Mouse (Mus musculus): Measurements from ENCODE around the gene Lbh.

The Lbh gene

GRCm38 (mm10) chr17:72967371-72968175 is 49.5 kb downstream of the Lbh start:
- no peak for DNase-seq (ENCODE audit: extremely low read depth, insufficient read length, low spot score)

GRCm38 (mm10) chr17:72968666-72969065 is 50.6 kb downstream of the Lbh start:
- DNase-seq (ENCODE audit: extremely low read depth, insufficient read length, low spot score): no peak

GRCm38 (mm10) chr17:72970631-72971161 is 52.6 kb downstream of the Lbh start:
- no peak for DNase-seq (ENCODE audit: extremely low read depth, insufficient read length, low spot score)

- no peak for DNase-seq (ENCODE audit: extremely low read depth, insufficient read length, low spot score)
Observed at GRCm38 (mm10) chr17:72973041-72973440, 54.9 kb downstream of the Lbh start.

- DNase-seq (ENCODE audit: extremely low read depth, insufficient read length, low spot score): no peak
Observed at GRCm38 (mm10) chr17:72976258-72977231, 58.4 kb downstream of the Lbh start.

GRCm38 (mm10) chr17:72977616-72978015 is 59.5 kb downstream of the Lbh start:
- DNase-seq (ENCODE audit: extremely low read depth, insufficient read length, low spot score): no peak

- no peak for DNase-seq (ENCODE audit: extremely low read depth, insufficient read length, low spot score)
Observed at GRCm38 (mm10) chr17:72982156-72982555, 64.1 kb downstream of the Lbh start.

- DNase-seq (ENCODE audit: extremely low read depth, insufficient read length, low spot score): no peak
Observed at GRCm38 (mm10) chr17:72983471-72983870, 65.4 kb downstream of the Lbh start.

GRCm38 (mm10) chr17:72989025-72989424 is 70.9 kb downstream of the Lbh start:
- DNase-seq (ENCODE audit: extremely low read depth, insufficient read length, low spot score): no peak

Measured in 3134 (cell line).